Mouse (Mus musculus) adrenal gland, adult 18-20 months (tissue): ENCODE results near the gene Galnt6. TPM values are rescaled to one million over a fixed set of nuclear protein-coding genes. Genes with fewer than 3 reads are reported as not detected.

Source experiments
- DNase-seq, 2 experiments: peaks; one replicate each; pipeline ENCODE4 v3.0.0; 2021 to 2022; ENCODE audit warnings: low spot score in 2 of 2
- microRNA-seq, 2 experiments: library from miRNA; unstranded; fragments of <30 nt; microRNA quantifications; one replicate each; pipeline ENCODE4 v1.2.0; 2021; ENCODE audit warnings: borderline number of aligned reads in 2 of 2
- total RNA-seq, 2 experiments: library from RNA; stranded (reverse); gene quantifications; 1 replicate in 1 of 2; 2 replicates in 1 of 2; pipeline ENCODE4 v1.2.3; 2021

Gene Galnt6
- total RNA-seq, 2 experiments from 2014 or later, result 4.2 to 5.6 TPM

DNA sequence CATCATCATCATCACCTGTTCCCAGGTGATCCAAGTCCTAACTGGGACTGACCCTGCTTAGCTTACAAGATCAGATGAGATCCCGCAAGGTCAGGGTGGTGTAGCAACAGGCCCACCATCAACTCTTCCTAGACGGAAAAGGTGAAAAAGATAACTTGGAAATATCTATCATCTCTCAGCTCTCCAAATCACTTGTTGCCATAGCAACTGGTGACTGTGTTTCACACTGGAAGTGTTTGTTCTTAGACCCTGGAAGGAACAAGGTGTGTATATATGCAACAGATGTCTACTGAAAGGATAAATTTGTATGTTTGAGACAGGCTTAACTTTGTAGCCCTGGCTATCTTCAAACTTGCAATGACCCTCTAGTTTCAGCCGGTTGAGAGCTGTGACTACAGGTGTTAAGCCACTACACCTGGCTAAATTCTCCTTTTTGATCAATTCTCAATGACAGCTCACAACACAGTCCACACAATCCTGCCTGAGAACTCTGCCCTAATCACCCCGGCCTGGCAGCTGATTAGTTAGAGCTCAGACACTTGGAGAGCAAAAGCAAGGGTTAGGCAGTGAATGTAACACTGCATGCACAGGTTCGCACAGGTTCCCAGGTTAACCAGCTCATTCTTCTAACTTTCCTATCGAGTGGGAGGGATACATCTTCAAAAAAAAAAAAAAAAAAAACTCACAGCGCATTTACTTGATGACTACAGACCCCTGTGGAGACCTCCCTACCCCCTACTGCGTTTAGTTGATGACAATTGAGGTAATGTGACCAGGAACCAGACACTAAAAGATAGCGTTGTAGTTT lies 63.6 kb downstream of the Galnt6 start:
- DNase-seq, result no peak

GRCm38 (mm10) chr15:100664813-100665274 lies 64.3 kb downstream of the Galnt6 start:
- no peak for DNase-seq

DNA sequence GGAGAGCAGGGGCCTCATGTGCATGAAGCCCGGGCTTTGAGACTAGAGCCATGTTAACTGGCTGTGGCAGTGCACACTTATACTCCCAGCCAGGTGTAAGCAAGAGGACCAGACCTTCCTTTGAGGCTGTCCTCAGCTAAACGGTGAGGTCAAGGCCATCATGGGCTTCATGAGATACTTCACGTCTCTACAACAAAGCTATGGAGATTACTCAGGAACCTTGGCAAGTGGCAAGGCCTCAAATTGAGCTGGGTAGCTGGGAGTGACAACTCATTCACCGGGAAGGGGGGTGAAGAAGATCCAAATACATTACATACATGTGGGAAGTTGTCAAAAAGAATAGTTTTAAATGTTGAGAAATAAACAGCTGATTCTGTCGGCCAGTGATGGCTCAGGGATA lies 68.4 kb downstream of the Galnt6 start:
- DNase-seq, result no peak

DNA sequence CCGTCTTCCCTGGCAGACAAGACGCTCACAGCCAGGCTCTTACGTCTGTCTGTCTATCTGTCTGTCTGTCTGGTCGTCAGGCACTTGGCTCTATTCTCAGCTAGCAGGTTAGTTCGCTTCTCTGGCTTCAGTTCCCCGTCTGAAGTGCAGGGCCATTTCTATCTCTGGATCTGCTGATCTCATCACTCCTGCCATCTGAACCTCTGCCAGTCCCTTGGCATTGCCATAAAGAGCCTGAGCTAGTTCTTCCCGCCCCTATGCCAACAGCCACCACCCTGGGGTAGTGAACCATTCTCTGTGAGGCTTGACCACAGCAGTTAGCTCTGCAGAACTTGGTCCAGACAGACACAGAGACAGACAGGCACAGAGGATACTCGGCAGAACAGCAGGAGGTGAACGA lies 68.9 kb downstream of the Galnt6 start:
- DNase-seq, result no peak

- no peak for DNase-seq
These were observed 74.0 kb downstream of the Galnt6 start for GRCm38 (mm10) chr15:100655201-100655600.

DNA sequence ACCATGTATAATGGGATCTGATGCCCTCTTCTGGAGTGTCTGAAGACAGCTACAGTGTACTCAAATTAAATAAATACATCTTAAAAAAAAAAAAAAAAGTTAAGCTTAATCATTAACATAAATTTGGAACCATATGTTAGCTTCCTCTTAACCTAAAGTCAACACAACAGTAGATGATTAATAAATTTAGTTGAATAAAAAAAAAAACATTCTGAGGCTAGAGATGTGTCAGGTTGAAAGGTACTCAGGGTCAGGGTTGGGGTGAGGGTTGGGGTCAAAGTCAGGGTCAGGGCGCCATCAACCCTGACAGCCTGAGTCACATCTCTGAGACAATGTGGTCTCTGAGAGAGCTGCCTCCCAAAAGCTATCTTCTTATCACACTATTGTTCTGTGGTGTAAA lies 74.9 kb downstream of the Galnt6 start:
- DNase-seq, result no peak

DNA sequence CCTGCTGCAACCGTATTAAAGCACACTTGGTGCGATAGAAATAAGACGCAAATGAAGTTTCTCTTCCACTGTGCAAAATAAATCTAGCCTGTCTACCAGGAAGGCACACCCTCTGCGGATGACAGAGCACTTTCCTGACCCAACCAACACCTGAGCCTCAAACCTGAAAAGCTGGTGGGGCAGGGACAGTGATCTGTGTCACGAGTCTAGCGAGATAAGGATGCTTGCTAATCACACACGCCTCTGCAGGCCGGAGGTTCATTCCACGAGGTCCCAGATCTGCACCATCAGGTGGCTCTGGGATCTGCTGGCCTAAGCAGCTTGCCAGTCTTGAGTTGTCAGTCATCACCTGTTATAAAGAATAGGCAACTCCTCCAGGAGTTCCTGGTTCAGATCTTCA lies 77.6 kb downstream of the Galnt6 start:
- no peak for DNase-seq

DNA sequence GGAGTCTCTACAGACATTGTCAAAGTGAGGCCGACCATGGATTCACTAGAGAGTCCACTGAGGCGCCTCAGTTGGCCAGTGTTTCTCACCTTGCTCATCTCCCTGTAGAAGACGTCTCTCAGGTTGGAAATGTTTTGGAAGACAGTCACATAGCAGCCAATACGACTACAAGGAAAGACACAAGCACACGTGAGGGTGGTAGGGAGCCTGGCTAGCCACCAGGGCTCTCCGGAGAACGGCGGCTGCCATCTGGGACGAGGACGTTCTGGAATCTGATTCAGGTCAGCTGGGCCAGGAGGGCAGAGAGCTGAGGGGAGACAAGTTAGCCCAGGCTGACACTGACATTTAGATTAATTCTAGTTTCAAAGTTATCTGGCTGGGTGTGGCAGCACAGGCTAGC lies 79.1 kb downstream of the Galnt6 start:
- no peak for DNase-seq

- DNase-seq, result no peak
These were observed 83.0 kb downstream of the Galnt6 start for GRCm38 (mm10) chr15:100646161-100646560.

DNA sequence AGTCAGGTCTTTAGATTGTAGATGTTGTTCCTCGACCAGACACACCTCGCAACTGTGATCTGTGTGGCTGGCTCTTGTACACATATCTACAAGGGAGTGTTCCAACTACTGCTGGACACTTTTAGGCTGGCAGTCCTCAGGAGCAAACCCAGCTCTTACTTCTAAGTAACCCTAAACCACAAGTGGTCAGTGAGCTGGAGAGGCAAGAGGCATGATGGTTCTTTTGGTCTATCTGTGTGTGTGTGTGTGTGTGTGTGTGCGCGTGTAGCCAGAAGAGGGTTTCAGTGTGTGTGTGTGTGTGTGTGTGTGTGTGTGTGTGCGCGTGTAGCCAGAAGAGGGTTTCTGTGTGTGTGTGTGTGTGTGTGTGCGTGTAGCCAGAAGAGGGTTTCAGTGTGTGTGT lies 86.7 kb downstream of the Galnt6 start:
- DNase-seq, result no peak

Small RNA genes lying within 50 kb of the gene (microRNA-seq; reads per million reads assigned to microRNA genes)
- 0 reads per million in 2 experiments for gene Mir6961

Other genes with a start within 250 kb of the Galnt6 start
- 1 to 10 TPM; 5.3 to 5.5 TPM for gene Csrnp2, start 233.9 kb downstream of the Galnt6 start, total RNA-seq
- gene Tfcp2, start 177.4 kb downstream of the Galnt6 start, total RNA-seq, result 10 to 100 TPM; 16.6 to 17.6 TPM
- gene Pou6f1, start 129.4 kb downstream of the Galnt6 start, total RNA-seq, result 10 to 100 TPM; 13.1 to 16.4 TPM
- 100 to 1,000 TPM; 169 to 241 TPM for gene Dazap2, start 114.0 kb downstream of the Galnt6 start, total RNA-seq
- gene Smagp, start 92.4 kb downstream of the Galnt6 start, total RNA-seq, result 10 to 100 TPM; 41.3 to 51.6 TPM
- gene Bin2, start 59.8 kb downstream of the Galnt6 start, total RNA-seq, result 1 to 10 TPM; 1.8 to 4.3 TPM
- 10 to 100 TPM; 46.7 to 87.1 TPM for gene Cela1, start 41.5 kb downstream of the Galnt6 start, total RNA-seq
- gene Slc4a8, start 32.4 kb upstream of the Galnt6 start, total RNA-seq, result 1 to 10 TPM; 3.9 to 6.1 TPM
- gene Scn8a, start 140.5 kb upstream of the Galnt6 start, total RNA-seq, result 1 to 10 TPM; 2.8 to 3.6 TPM